Mouse (Mus musculus) WW6 (cell line): ENCODE measurements around the gene Slit3.

Experiments used
- DNase-seq: peaks from one replicate; pipeline ENCODE4 v3.0.0-alpha.2; 2013; ENCODE audit warnings: low read depth, low spot score

The Slit3 gene

GRCm38 (mm10) chr11:35454191-35454725 lies 333.2 kb downstream of the Slit3 start:
- no peak for DNase-seq

DNA sequence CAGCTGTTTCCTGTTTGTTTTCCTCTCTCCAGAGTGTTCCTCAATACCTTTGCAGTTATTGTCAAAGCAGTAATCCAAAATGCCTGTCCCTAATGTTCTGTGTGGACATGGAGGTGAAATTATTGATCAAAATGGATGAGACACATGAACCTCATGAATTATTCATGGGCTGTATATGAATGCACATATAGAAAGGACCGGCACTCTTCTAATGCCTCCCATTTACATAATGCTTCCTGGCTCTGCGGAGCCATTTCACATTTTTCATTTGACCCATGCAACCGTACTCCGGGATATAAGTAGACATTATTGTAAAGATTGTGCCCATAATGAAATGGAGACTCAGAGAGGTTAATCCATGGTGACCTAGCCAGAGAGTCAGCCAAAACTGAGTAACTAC lies 333.8 kb downstream of the Slit3 start:
- DNase-seq, result no peak

DNA sequence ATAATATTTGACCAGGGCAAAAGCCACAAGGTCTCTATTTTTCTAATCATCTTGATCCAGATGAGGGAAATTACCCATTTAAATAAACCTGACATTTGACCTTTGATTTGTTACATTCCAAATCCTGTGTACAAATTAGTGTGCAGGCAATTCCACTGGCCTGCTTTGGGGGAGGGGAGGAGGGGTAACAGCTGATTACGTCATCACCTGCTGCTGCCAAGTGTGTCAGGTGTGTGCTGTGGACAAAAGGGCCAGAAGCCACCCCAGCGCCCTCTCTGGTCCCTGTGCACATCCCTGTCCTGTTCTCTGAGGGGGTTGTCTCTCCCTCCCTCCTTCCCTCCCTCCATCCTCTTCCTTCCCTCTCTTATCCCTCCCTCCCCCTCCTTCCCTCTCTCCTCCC lies 337.0 kb downstream of the Slit3 start:
- no peak for DNase-seq

DNA sequence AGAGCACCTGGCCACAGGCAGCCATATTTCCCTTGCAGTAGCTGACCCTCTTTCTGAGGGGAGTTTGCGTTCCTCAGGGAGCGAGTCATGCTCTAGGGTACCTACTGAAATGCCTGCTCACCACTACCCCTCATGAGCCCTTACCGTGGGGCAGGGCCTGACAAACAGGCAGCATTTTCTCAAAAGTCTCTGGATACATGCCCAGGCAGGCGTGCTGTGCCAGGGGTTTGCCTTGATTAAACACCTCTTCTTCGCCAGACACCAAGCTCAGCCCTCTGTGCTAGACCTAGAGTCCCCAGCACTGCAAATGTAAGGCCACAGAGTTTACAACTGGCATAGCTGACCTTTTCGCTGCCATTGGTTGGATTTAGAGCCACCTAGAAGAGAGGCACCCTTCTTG lies 345.7 kb downstream of the Slit3 start:
- DNase-seq, result no peak

DNA sequence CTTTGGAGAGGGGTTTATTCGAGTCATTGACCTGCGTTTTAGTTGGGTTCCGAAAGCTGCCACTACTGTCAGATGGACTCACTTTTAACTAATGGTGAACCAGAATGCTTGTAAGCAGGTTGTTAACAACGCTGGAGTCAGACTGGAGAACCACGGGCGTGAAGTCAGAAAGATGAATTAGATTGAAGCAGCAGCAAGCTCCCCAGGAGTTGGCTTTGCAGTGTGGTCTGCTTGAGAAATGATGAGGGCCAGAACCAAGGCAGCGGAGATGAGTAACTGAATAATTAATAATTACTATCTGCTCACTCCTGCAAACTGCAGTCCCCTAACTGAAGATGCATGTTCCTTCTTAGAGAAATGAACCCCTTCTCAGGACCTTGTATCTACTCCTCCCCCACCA lies 347.8 kb downstream of the Slit3 start:
- DNase-seq, result no peak

DNA sequence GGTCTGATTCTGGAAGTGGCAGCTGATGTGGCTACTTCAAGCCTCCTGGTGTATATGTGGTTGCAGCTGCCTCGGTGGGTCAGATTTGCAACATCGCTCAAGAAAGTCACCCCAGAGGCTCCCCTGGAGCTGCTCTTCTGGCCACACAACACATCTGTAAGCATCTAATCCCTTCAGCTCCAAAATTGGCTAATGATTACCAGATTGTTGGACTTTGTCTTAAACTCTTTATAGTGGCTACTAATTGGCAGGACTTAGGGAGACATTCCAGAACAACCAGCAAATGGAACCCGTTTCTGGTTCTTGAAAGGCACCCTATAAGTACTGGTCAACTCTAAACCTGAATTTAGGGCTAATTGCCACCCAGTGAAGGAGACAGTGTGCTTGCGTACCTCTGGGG lies 348.9 kb downstream of the Slit3 start:
- no peak for DNase-seq

- no peak for DNase-seq
Observed at GRCm38 (mm10) chr11:35470853-35471252, 349.8 kb downstream of the Slit3 start.

GRCm38 (mm10) chr11:35472842-35473616 lies 352.0 kb downstream of the Slit3 start:
- no peak for DNase-seq

DNA sequence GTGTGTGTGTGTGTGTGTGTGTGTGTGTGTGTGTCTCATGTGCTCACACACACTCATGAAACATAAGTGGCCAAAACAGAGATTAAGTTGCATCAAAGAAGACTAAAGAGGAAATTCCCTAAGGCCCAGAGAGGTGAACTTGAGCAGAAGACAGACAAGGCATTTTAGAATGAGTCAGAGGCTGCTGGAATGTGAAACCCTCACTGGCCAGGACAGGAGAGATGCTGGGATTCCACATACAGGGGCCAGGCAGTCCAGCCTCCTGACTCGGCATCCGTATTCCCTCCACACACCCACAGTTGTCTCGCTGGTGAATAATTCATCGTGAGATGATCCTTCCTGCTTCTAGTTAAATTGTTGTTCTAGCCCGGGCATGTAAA lies 352.6 kb downstream of the Slit3 start:
- no peak for DNase-seq

DNA sequence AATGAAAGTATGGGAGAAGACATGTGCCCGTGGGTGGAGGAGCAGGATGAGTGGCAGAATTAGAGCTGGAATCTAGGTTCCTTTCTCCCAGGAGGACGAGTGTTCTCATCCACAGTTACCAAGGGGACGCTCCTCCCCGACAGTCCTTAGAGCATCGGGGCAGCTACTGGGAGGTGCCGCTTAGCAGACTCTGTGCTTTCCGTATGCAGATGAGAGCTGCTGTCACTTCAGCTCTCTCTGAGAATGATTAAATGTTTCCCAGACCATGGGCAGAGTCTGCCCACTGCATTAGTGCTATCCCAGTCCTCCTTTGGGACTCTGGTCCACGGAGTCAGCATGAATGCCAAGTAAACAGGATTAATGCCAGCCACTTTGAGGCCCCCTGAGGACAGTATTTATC lies 359.1 kb downstream of the Slit3 start:
- DNase-seq, result no peak

DNA sequence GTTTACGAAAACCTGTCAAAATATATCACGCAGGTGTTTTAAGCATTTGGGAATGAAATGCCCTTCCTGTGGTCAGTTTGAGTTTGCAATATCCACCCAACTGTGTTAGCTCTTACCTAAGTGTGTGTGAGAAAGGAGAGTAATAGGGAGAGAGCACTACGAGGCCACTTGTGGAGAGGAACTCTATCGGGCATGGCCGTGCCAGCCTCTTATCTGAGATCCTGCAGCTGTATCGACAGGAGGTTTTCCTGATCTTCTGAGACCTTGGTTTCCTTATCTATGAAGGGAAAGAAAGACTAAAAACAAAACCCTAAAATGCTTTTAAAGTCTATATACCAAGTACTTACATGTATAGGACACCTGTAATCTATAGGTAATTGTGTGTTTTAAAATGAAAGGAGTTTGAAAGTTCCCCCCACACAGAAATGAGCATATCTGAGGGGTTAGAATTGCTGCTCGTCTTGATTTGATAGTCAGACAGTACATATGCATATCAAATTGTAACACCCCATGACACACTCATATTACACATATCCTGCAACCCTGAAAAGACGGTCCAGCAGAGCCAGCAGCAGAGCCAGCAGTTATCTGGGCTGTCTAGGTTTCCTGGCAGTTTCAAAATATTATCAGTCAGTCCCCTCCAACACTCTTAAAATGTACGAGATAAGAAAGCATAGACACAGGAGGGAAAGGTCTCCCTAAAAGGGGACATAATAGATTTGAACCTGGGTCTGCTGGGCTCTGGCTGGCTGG lies 360.8 kb downstream of the Slit3 start:
- DNase-seq, result no peak

GRCm38 (mm10) chr11:35487966-35488365 lies 366.9 kb downstream of the Slit3 start:
- no peak for DNase-seq

- no peak for DNase-seq
Observed at GRCm38 (mm10) chr11:35491701-35492100, 370.7 kb downstream of the Slit3 start.

DNA sequence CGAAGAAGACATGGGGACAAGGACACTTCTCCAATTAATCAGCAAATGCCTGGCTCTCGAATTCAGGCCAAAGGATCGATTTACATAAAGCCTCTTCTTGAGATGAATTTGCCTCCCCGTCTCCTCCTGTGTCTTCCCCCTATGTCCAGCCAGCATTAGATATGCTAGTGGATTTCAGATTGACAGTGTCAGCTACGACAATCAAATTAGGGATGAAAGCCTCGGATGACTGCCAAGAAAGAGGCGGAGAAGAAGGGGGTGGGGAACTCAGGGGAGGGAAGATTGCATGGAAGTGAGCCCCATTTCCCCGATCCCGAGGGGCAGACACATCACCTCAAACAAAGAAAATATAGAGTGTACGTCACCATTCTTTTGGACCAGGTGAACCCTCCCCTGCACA lies 375.9 kb downstream of the Slit3 start:
- no peak for DNase-seq

DNA sequence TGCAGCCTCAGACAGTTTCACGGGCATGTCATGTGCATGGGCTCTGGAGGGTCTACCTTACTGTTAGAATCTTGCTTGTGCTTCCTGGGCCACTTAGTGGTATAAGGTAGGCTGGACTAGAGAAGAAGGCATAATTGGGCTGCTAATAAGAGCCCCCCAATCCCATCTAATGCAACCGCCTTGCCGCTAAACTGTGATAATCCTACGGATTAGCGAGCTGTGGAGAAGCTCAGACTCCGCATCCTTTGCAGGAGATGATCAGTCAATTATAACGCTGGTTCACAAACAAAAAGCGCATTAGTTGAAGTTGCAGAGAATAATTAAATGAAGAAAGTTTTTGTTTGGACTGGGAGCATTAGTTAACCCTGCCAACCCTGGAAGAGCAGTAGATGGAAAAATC lies 376.9 kb downstream of the Slit3 start:
- no peak for DNase-seq

DNA sequence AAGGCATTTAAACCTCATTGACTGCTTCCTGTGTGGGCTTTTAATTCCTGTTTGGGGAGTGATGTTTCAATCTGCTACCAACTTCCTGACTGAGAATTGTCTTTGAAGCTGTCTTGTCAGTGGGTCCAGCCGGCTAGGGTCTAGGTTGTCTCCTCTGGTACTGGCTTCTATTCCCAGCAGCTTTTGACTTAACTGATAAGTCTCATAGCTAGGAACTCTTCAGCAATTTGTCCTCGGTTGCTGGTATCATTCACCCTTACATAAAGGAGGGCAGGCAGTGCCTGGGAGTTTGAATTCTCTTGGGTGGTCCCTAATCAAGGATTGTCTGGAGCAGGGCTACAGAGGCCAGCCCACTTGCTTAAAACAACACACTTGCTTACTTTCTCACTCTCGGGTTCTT lies 381.1 kb downstream of the Slit3 start:
- DNase-seq, result no peak

DNA sequence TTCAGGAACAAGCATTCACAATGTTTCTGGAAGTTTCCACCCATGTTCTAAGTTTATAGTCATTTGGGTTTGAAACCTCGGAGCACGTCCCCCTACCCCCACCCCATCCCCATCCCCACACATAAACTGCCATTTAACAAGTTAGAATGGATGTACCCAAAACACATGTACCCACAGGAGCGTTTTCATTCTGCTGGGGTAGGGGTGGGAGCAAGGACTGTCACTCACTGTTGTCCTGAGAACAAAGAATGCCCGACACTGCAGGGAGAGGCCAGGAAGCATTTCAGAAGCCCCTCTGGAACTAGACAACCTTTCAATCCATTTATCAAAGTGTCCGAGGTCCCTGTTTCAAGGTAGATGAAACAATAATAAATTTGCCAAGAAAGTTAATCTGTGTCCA lies 383.0 kb downstream of the Slit3 start:
- DNase-seq, result no peak

DNA sequence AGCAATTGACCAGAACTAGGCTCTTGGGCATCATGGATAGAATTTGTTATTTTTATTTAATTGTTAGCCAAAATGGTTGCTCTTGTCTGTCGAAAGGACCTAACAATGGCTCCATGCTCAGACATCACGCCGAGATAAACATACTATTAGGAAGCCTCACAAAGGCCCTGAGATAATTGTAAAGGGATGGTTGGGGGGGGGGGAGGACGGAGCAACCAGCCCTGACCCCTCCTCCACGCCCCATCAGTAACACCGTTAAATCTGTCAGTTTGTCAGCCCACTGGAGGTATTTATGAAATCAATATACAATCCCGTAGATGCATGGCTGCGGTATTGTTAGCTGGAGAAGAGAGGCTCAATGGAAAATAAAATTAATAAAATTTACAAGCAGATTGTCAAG lies 383.9 kb downstream of the Slit3 start:
- DNase-seq, result no peak

- DNase-seq, result no peak
Observed at GRCm38 (mm10) chr11:35505316-35505715, 384.3 kb downstream of the Slit3 start.

DNA sequence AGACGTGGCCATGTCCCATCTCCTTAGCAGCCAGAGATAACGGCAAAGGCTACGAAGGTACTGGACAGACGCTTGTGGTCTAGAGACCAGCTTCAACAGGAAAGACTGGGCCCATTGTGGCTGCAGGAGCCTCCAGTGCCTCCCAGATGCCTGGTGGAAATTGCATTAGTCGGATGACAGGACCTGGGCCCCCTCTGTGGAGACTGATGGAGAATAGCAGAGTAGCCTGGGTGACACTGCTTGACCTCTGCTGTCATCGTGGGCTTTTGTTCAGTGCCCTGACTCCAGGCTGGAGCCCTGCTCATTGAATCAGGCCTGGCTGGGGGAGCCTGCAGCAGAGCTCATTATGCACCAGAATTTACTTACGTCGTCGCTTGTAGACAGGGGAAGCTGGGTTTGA lies 384.8 kb downstream of the Slit3 start:
- DNase-seq, result no peak

GRCm38 (mm10) chr11:35507781-35508390 lies 386.9 kb downstream of the Slit3 start:
- no peak for DNase-seq

- DNase-seq, result no peak
Observed at GRCm38 (mm10) chr11:35512686-35513085, 391.7 kb downstream of the Slit3 start.

DNA sequence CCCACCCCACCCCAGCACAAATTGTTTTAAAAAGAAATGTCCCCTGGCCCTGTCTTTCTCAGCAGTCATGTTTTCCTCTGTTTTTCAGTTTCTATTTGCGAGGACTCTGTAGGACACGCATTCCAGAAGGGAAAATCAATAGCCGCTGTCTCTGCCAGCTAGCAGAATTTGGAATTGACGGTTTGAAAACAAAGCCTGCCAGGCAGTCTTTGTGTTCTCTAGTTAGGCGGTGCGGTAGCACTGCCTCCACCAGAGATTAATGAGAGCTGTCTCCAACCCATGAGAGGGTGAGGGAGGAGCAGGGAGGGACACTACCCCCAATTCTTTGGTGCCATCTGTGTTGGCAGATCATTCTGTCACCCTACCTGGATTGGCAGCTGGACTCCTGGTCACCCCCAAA lies 392.3 kb downstream of the Slit3 start:
- no peak for DNase-seq
